Mouse (Mus musculus): ENCODE measurements around the gene Taar3. TPM values are rescaled to one million over a fixed set of nuclear protein-coding genes. Genes with fewer than 3 reads are reported as not detected.

The Taar3 gene
- polyA plus RNA-seq, 2 experiments, result not detected

- H3K9me3 ChIP-seq (ENCODE audit: control insufficient read depth, low read length), result no peaks in the 10 kb centered on the region
- no peak overlapping the region for H3K9ac ChIP-seq (ENCODE audit: low read depth, low read length, severe bottlenecking)
- no peak overlapping the region for H3K4me3 ChIP-seq (replicated peaks; ENCODE audit: low read length)
- DNase-seq (ENCODE audit: low spot score) (no peak), ATAC-seq (ENCODE audit: low FRiP score, low read depth) (no peak)
- H3K27ac ChIP-seq (replicated peaks; ENCODE audit: low read depth, low read length), result no peak overlapping the region
- H3K4me1 ChIP-seq (ENCODE audit: control insufficient read depth, insufficient read depth, low read length), result no peaks in the 10 kb centered on the region
- H3K4me2 ChIP-seq (replicated peaks; ENCODE audit: low read depth, low read length, severe bottlenecking), result no peak overlapping the region
- WGBS, result 85% methylated on average over 2 of the region's 2 CpGs
- no peaks in the 10 kb centered on the region for H3K36me3 ChIP-seq (ENCODE audit: control insufficient read depth, insufficient read depth, low read length)
- TF ChIP-seq POLR2A (IDR thresholded peaks at IDR 0.05; ENCODE audit: borderline replicate concordance, extremely low read depth, insufficient read depth, insufficient read length), result no peak
- no peaks in the 10 kb centered on the region for H3K27me3 ChIP-seq (ENCODE audit: control insufficient read depth, insufficient read depth, low read length)
Measured at GRCm38 (mm10) chr10:23923941-23924340, 25.4 kb upstream of the Taar3 start.

DNA sequence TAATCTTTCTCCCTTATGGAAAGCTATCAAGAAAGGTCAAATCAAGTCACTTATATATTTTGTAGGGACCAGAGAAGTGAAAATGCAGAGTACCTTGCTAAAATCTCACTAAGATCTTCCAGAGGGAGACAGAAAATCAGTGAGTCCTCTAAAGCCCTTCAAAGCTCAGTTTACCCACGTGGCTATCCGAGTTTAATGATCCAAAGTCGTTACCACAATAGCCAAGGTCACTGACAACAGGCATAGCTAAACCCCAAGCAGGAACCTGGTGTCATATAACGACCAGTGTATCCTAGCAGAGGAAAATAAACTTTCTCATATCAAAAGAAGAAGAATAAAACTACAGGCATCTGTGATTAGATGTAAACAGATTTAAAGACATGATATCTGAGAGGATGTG lies 11.7 kb upstream of the Taar3 start:
- Histone ChIP-seq H3K4me3 (replicated peaks; ENCODE audit: low read length) (no peak overlapping the region), H3K27ac (replicated peaks; ENCODE audit: low read depth, low read length) (no peak overlapping the region), H3K4me1 (ENCODE audit: control insufficient read depth, insufficient read depth, low read length) (no peaks in the 10 kb centered on the region), H3K36me3 (ENCODE audit: control insufficient read depth, insufficient read depth, low read length) (no peaks in the 10 kb centered on the region), H3K27me3 (ENCODE audit: control insufficient read depth, insufficient read depth, low read length) (no peaks in the 10 kb centered on the region), H3K9ac (ENCODE audit: low read depth, low read length, severe bottlenecking) (no peak overlapping the region), H3K4me2 (replicated peaks; ENCODE audit: low read depth, low read length, severe bottlenecking) (no peak overlapping the region), H3K9me3 (ENCODE audit: control insufficient read depth, low read length) (no peaks in the 10 kb centered on the region)
- 22% methylated on average over 4 of the region's 4 CpGs for WGBS
- ATAC-seq (ENCODE audit: low FRiP score, low read depth), result no peak
- TF ChIP-seq POLR2A (IDR thresholded peaks at IDR 0.05; ENCODE audit: borderline replicate concordance, extremely low read depth, insufficient read depth, insufficient read length), result no peak
- no peak for DNase-seq (ENCODE audit: low spot score)

- ATAC-seq (ENCODE audit: low FRiP score, low read depth), result no peak
- 60% methylated on average over 6 of the region's 6 CpGs for WGBS
- H3K36me3 ChIP-seq (ENCODE audit: control insufficient read depth, insufficient read depth, low read length), result no peaks in the 10 kb centered on the region
Measured at GRCm38 (mm10) chr10:23938312-23938711, 11.0 kb upstream of the Taar3 start, which contains the start of gene Taar2. Taar2 (plus strand) TSS chr10:23938572.

DNA sequence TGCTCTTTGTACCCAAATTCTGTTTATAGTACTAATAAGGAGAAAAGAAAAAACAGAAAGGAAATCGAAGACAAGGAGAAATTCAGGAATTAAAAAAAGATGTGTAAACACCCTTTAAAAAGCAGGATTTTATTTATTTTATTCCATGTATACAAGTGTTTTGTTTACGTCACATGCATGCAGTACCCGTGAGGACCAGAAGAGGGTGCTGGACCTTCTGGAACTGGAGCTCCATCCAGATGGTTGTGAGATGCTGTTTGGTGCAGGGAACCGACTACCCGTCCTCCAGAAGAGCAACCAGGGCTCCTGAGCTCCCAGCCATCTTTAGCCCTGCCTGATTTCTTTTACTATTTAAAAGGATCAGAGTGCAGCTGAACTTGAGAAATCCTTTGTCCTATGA lies 6.9 kb upstream of the Taar3 start:
- Histone ChIP-seq H3K9ac (ENCODE audit: low read depth, low read length, severe bottlenecking) (no peak overlapping the region), H3K36me3 (ENCODE audit: control insufficient read depth, insufficient read depth, low read length) (no peaks in the 10 kb centered on the region), H3K27ac (replicated peaks; ENCODE audit: low read depth, low read length) (no peak overlapping the region), H3K9me3 (ENCODE audit: control insufficient read depth, low read length) (no peaks in the 10 kb centered on the region), H3K27me3 (ENCODE audit: control insufficient read depth, insufficient read depth, low read length) (no peaks in the 10 kb centered on the region), H3K4me1 (ENCODE audit: control insufficient read depth, insufficient read depth, low read length) (no peaks in the 10 kb centered on the region), H3K4me2 (replicated peaks; ENCODE audit: low read depth, low read length, severe bottlenecking) (no peak overlapping the region), H3K4me3 (replicated peaks; ENCODE audit: low read length) (no peak overlapping the region)
- WGBS, result 79% methylated on average over 5 of the region's 5 CpGs
- DNase-seq (ENCODE audit: low spot score) (no peak), ATAC-seq (ENCODE audit: low FRiP score, low read depth) (no peak)
- no peak for TF ChIP-seq POLR2A (IDR thresholded peaks at IDR 0.05; ENCODE audit: borderline replicate concordance, extremely low read depth, insufficient read depth, insufficient read length)

More at GRCm38 (mm10) chr10:23938312-23938711, 11.0 kb upstream of the Taar3 start, which contains the start of gene Taar2:
- H3K9me3 ChIP-seq (ENCODE audit: control insufficient read depth, low read length), result no peaks in the 10 kb centered on the region
- H3K4me1 ChIP-seq (ENCODE audit: control insufficient read depth, insufficient read depth, low read length), result no peaks in the 10 kb centered on the region
- no peak for DNase-seq (ENCODE audit: low spot score)
- H3K4me2 ChIP-seq (replicated peaks; ENCODE audit: low read depth, low read length, severe bottlenecking), result no peak within 1 kb of the TSS
- H3K9ac ChIP-seq (ENCODE audit: low read depth, low read length, severe bottlenecking), result no peak within 1 kb of the TSS
- no peak within 1 kb of the TSS for H3K4me3 ChIP-seq (replicated peaks; ENCODE audit: low read length)
- no peak for TF ChIP-seq POLR2A (IDR thresholded peaks at IDR 0.05; ENCODE audit: borderline replicate concordance, extremely low read depth, insufficient read depth, insufficient read length)
- no peak within 1 kb of the TSS for H3K27ac ChIP-seq (replicated peaks; ENCODE audit: low read depth, low read length)
- no peaks in the 10 kb centered on the region for H3K27me3 ChIP-seq (ENCODE audit: control insufficient read depth, insufficient read depth, low read length)

- 54% methylated on average over 7 of the region's 7 CpGs for WGBS
- ATAC-seq (ENCODE audit: low FRiP score, low read depth) (no peak), DNase-seq (ENCODE audit: low spot score) (no peak)
- Histone ChIP-seq H3K9ac (ENCODE audit: low read depth, low read length, severe bottlenecking) (no peak overlapping the region), H3K27ac (replicated peaks; ENCODE audit: low read depth, low read length) (no peak overlapping the region), H3K36me3 (ENCODE audit: control insufficient read depth, insufficient read depth, low read length) (no peaks in the 10 kb centered on the region), H3K9me3 (ENCODE audit: control insufficient read depth, low read length) (no peaks in the 10 kb centered on the region), H3K4me2 (replicated peaks; ENCODE audit: low read depth, low read length, severe bottlenecking) (no peak overlapping the region), H3K27me3 (ENCODE audit: control insufficient read depth, insufficient read depth, low read length) (no peaks in the 10 kb centered on the region), H3K4me3 (replicated peaks; ENCODE audit: low read length) (no peak overlapping the region), H3K4me1 (ENCODE audit: control insufficient read depth, insufficient read depth, low read length) (no peaks in the 10 kb centered on the region)
- no peak for TF ChIP-seq POLR2A (IDR thresholded peaks at IDR 0.05; ENCODE audit: borderline replicate concordance, extremely low read depth, insufficient read depth, insufficient read length)
Measured at GRCm38 (mm10) chr10:23948026-23948425, 1.3 kb upstream of the Taar3 start.

GRCm38 (mm10) chr10:23951714-23952113 lies 2.4 kb downstream of the Taar3 start:
- no peaks in the 10 kb centered on the region for H3K36me3 ChIP-seq (ENCODE audit: control insufficient read depth, insufficient read depth, low read length)
- no peak overlapping the region for H3K9ac ChIP-seq (ENCODE audit: low read depth, low read length, severe bottlenecking)
- TF ChIP-seq POLR2A (IDR thresholded peaks at IDR 0.05; ENCODE audit: borderline replicate concordance, extremely low read depth, insufficient read depth, insufficient read length), result no peak
- no peaks in the 10 kb centered on the region for H3K27me3 ChIP-seq (ENCODE audit: control insufficient read depth, insufficient read depth, low read length)
- no peaks in the 10 kb centered on the region for H3K9me3 ChIP-seq (ENCODE audit: control insufficient read depth, low read length)
- ATAC-seq (ENCODE audit: low FRiP score, low read depth) (no peak), DNase-seq (ENCODE audit: low spot score) (no peak)
- 76% methylated on average over 6 of the region's 6 CpGs for WGBS
- no peak overlapping the region for H3K27ac ChIP-seq (replicated peaks; ENCODE audit: low read depth, low read length)
- H3K4me3 ChIP-seq (replicated peaks; ENCODE audit: low read length), result no peak overlapping the region
- H3K4me2 ChIP-seq (replicated peaks; ENCODE audit: low read depth, low read length, severe bottlenecking), result no peak overlapping the region
- H3K4me1 ChIP-seq (ENCODE audit: control insufficient read depth, insufficient read depth, low read length), result no peaks in the 10 kb centered on the region
